Mouse (Mus musculus) hindbrain, embryonic 16.5 days (tissue): Measurements from ENCODE around the gene D430042O09Rik. TPM values are rescaled to one million over a fixed set of nuclear protein-coding genes. Genes with fewer than 3 reads are reported as not detected.

Experiments
- polyA plus RNA-seq: library from polyadenylated mRNA; unstranded; fragments of >200 nt; fragmentation: Nextera tagmentation; extraction: Ambion mirVana; gene quantifications from 2 replicates; pipeline ENCODE4 v1.2.1, GENCODE M21; 2015

D430042O09Rik gene
- polyA plus RNA-seq, 1 experiment from 2014 or later: 5.0 TPM

Other genes starting within 250 kb of the D430042O09Rik start
- gene Nsmce1, start 216.3 kb upstream of the D430042O09Rik start, polyA plus RNA-seq: 85.4 and 91.2 TPM in 2 replicates
- 5.6 and 6.2 TPM in 2 replicates for gene Il4ra, start 155.8 kb upstream of the D430042O09Rik start, polyA plus RNA-seq
- gene Il21r, start 104.5 kb upstream of the D430042O09Rik start, polyA plus RNA-seq: 0.50 TPM in 2 replicates
- 23.0 and 28.5 TPM in 2 replicates for gene Gtf3c1, start 108 bp upstream of the D430042O09Rik start, polyA plus RNA-seq